Mouse (Mus musculus): ENCODE data around the gene Dnajb14.
"Not testable (repeated sequence)": the region's sequence is repeated elsewhere in the genome, so short reads cannot be mapped to it uniquely, and the experiment has no call there.

Gene Dnajb14

DNA sequence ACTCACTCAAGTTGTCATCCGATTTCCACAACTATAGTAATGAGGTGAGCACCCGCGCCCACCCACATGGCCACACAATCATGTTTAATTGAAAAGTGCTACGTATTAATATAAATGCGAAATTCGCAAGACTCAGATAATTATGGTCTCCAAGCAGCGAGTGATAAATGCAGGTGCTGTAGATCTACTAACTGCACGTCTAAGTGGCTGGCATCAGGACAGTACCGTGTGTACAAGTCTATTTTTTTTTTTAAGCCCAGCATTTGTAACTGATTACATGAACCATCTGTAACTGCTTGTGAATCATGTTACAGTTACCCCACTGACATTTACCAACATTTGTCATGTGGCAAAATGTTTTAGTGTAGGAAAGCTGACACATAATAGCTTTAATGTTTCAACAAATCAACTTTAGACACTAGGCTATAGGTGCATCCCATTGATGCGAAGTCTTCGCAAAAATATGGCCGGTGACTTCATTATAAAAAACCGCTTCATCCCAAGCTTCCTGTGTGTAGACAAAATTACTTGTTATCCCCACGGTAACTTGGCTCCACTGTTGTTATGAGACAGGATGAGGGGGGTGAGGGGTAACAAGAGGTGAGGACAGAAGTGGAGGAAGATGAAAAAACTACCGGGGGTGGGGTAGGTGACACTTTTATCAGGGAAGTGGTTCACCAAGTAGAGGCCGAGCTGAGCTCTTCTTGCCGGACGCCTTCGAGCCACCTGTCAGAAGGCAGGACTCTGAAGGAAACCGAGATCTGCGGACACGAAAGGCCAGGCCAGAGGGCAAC, 3.9 kb upstream of the Dnajb14 start:
- DNase-seq (ENCODE audit: low spot score in 2 of 2), result peak in 1 of 2 experiments; percentile 44

DNA sequence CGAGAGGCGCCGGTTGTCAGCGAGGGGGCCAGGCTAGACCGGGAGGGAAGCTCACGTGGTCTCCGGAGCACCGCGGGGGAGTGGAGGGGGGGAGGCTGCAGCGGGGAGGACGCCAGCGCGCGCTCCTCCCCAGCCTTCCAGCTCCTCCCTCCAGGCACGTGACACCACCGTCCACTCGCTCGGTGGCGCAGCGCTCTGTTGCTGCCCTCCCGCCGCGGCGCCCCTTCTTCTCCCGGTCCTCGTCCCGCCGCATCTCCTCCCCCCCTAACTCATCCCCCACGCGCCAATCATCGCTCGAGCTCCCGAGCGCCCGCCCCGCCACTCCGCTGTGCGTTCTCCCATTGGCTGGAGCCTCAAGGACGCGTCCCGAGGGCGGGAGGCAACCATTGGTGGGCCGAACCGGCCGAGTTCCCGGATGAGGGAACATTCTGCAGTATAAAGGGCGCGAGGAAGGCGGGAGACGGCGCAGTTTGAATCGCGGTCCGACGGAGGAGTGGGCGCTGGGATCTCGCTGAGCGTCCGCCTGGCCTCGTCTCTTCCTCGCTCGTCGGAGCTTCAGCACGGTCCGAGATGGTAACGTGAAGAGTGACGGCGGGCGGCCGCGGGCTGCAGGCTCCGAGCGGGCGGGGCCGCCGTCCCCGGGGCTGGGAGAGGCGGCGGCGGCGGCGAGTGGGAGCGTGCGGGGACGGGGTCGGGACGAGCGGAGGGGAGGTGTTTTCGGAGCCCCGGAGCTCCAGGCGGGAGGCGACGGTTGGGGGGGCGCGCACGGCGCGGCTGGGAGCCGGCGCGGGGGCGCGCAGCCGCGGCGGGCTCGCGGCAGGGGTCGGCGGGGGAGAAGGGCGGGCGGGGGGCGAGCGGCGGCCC, 3.1 kb upstream of the Dnajb14 start, which contains the start of gene H2afz:
Gene H2afz (plus strand): TSS at position 364 of the 864 bp plus-strand sequence.
- peak; percentile 98 for DNase-seq (ENCODE audit: low spot score in 2 of 2)

DNA sequence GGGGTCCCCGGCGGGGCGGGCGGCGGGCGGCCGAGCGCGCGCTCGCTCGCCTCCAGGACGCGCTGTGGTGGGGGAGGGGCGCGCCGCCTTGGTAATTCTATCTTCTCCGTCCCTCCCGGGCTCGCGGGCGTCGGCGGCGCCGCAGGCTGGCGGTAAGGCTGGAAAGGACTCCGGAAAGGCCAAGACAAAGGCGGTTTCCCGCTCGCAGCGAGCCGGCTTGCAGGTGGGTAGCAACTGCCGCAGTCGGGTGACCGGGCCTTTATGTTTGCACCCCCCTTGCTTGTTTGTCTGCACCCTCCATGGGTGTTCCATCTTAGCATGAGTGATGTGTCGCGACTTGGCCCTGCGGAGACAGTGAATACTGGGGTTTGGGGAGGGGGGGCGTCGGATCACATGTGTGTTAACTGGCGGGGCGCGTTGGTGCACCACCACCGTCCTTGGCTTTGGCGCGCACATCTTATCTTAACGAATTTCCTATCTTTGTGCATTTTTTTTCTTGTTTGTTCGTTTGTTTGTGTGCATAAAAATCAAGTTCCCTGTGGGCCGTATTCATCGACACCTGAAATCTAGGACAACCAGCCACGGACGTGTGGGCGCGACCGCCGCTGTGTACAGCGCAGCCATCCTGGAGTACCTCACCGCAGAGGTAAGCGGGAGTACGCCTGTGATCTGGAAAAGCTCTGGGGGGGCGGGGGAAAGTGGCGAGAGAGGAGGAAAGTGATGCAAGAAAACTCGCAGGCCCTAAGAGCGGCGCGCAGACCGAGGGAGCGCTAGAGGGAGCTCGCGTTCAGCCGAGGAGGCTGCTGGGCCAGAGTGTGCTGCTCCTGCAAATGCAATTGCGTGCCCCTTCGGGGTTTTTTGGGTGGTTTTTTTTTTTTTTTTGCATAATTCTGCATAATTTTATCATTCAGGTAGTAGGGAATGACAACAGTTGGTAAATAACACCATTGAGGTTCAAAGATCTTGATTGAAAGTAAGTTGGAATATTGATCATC, 2.2 kb upstream of the Dnajb14 start:
- peak; percentile 88 to 95 for DNase-seq (ENCODE audit: low spot score in 2 of 2)

DNA sequence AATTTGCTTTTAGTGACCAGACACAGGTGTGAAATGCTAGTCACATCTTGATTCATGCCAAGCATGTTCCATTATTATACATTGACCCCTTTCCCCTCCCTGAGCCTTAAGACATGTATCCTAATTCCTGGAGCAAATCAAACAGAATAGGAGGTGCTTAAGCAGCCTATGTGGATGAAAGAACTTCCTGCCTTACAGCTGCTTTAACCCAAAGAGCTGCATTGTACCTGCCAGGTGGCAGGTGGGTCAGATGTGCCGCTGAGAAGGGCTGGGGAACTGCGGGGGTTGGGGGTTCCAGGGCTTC, 390 bp upstream of the Dnajb14 start:
- no peak for DNase-seq (ENCODE audit: low spot score in 2 of 2)

DNA sequence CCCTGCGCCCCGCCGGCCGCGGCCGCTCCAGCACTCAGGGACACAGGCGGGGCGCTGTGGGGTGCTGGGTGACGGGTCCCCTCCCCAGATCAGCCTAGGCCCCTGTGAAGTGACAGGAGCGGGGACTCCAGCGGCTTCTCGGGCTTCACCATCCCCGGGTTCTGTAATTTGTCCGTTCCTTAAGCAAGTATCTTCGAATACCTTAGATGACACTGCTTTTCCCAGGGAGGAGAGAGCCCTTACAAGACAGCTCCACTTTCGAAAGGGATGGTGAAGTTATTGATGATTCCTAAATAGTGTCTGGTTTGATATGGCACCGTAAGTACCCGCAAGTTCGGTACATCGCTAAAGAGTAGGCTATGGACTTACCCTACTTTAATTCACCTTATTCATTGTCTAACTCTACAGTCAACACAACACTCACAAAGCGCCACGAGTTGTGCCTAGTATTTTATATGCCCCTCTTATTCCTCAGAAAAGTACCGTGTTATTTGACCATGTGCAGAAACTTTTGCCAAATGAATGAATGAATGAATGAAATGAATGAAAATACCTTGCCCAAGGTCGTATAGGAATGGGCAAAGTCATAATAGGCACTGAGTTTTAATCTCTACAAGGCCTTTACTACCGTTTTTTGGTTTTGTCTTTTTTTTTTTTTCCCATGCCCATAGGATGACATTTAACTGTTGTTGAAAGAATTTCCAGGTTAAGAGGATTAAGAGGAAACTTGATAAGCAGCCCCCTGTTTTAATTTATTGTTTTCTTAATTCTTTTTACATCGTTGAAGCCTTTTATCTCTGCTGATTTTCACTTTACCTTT, 829 bp downstream of the Dnajb14 start:
- no peak for DNase-seq (ENCODE audit: low spot score in 2 of 2)

DNA sequence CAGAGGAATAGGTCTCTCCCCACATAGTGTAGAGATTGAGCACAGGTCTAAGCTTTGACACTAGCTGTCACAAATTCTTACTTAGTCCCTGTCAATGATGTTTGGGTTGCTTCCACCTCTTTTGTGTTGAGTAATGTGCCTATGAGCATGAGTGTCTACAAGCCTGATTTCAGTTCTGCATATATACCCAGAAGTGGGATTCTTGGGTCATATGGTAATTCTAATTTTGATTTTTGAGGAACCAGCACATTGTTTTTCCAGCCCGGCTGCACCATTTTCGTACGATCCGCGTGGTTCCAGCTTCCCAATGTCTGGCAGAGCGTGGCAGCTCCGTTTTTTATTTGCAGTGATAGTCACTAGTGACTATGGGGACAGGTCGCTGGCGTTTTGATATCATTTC, 1.9 kb downstream of the Dnajb14 start:
- DNase-seq (ENCODE audit: low spot score in 2 of 2), result no peak

DNA sequence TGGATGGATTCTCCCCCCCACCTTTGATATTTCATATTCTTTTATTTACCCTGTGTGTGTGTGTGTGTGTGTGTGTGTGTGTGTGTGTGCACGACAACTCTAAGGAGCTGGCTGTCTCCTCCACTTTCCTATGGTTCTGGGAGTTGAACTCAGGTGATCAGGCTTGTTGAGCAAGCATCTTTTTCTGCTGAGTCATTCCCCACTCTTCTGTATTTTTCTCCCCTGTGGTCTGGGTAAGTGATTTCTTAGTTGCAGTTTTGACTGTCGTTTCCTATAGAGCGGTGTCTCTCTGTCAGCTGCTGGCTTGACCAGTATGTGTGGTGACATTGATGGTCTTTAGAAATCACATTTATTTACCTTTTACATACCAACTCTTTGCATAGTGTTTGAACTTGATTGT, 11.8 kb downstream of the Dnajb14 start:
- DNase-seq (ENCODE audit: low spot score in 2 of 2), result no peak

DNA sequence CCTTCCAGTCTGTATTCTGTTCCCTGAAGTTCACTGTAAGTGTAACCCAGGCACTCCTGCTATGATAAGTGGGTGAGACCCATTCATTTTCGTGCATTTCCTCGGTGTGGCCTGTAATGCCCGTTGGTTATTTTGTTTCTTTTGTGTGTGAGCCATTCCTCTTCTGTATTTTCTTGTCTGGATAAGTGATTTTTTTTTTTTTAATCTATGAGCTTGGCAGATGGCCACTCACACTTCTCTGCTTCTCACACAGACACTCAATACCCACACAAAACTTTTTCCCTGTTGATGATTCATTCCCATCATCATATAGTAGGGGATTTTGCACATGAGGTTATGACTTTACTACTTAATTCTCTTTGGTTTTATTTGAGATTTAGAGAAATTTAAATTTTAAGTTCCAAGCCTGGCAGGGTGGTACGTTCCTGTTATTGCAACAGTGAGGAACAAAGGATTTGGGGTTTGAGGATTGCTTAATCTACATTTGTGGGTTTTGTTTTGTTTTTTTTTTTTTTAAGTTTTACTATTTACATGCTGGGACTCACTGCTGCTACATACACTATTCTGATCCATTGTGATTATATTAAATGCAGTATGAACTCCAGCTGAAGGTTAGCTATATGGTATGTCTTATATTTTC, 12.8 kb downstream of the Dnajb14 start:
- DNase-seq (ENCODE audit: low spot score in 2 of 2), result no peak

DNA sequence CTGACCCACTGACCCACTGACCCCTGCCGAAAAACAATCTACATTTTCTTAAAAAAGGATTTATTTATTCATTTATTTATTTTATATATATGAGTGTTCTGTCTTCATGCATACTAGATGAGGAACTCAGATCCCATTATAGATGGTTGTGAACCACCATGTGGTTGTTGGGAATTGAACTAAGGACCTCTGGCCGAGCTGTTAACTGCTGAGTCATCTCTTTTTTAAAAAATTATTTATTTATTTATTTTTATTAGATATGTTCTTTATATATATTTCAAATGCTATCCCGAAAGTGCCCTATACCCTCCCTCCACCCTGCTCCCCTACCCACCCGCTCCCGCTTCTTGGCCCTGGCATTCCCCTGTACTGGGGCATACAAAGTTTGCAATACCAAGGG, 13.6 kb downstream of the Dnajb14 start:
- DNase-seq (ENCODE audit: low spot score in 2 of 2), result no peak

DNA sequence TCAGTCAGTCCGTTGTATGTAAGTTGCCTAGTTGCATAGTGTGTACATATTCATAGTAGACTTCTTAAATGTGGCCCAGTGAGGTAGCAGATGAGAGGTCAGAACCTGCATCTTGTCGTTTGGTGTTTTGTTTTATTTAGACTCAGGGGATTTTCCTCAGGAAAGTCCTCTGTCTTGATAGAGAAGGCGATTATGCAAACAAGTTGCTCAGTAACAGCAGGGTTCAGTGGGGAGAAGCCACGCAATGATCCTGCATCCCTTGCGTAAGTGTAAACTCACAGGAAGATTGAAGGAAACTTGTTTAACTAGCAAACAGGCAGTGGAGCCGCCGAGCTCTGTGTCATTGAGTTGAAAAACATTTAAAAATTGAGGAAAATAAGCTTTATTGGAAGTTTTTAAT, 20.5 kb downstream of the Dnajb14 start:
- no peak for DNase-seq (ENCODE audit: low spot score in 2 of 2)

DNA sequence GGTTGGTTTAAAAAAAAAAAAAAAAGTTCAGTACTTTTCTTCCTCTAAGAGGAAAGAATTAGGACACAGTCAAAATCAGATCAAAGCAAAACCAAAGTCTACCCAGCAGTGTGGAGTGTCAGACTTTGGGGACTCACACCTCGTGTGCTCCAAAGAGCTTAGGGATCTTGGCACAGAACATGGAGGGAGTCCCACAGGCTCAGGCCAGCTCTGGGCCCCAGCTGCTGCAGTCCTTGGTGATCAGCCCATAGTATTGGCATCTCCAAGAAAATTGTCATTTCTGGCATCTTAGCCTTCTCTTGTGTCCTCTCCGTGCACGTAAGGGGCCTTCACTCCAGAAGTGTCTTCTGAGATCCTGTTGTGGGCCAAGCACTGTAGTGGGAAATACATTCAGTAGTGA, 23.6 kb downstream of the Dnajb14 start:
- DNase-seq (ENCODE audit: low spot score in 2 of 2), result no peak

DNA sequence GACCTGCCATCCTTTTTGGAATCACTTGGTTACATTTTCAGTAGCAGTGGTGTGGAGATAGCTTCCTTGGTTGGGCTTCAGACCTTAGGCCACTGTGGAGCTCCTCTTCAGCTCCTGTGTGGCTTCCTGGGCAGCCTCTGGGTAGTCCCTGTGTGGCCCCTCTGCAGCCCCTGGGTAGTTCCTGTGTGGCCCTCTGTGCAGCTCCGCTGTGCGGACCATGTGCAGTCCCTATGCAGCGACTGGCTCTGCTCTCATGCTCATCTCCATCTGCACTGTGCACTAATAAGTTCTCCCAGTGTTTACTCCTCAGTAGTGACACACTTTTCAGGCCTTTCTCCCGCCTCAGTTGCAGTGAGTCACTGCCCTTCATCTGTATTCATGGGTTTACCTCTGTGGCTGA, 24.6 kb downstream of the Dnajb14 start:
- DNase-seq (ENCODE audit: low spot score in 2 of 2), result no peak

DNA sequence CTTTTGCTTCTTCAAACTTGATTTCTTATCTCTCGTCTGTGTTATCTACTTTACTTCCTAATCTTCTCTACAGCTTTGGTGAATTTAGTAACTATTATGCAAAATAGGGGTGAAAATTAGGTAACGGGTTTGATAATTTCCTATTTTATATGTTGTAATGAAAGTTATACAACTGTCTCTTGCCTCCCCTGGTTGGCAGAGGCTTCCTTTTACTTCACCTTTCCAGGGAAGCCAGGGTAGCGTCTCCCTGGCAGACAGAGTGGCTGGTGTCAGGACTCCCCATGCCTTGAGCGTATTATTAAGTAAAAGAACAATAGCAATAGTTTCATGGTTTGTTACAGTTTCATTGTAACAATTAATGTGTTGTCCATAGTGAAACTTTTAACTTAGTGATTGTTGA, 26.3 kb downstream of the Dnajb14 start:
- no peak for DNase-seq (ENCODE audit: low spot score in 2 of 2)

DNA sequence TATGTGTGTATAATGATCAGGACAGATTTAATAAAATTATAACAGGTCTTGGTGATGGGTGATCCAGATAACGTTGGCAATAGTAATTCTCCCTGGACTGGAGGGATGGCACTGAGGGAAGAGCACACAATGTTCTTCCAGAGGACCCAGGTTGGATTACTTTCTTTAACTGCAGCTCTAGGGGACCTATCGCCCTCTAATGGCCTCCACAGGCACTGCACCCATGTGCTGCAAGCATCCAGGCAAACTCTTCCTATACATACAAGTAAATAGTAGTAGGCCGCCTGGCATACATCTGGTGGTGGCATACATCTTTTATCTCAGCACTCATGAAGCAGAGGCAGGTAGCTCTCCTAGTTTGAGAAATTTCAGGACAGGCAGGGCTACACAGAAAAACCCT, 27.7 kb downstream of the Dnajb14 start:
- no peak for DNase-seq (ENCODE audit: low spot score in 2 of 2)

DNA sequence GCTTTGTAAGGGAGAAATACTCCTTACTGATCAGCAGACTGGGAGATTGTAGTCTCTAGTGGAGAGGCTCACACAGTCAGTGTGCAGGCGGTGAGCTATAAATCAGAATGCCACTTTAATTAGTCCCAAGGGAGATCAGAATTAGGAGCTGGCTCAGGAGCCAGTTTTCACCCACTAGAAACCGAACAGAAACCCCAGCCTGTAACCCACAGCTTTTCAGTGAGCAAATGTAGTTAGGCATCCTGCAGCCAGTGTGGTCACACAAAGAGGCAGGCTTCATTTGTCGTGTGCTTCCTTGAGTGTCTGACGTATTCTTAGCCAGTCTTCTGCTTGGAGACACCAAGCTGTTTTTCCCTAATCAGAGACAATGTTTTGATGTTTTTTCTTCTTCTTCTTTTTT, 28.9 kb downstream of the Dnajb14 start:
- no peak for DNase-seq (ENCODE audit: low spot score in 2 of 2)

DNA sequence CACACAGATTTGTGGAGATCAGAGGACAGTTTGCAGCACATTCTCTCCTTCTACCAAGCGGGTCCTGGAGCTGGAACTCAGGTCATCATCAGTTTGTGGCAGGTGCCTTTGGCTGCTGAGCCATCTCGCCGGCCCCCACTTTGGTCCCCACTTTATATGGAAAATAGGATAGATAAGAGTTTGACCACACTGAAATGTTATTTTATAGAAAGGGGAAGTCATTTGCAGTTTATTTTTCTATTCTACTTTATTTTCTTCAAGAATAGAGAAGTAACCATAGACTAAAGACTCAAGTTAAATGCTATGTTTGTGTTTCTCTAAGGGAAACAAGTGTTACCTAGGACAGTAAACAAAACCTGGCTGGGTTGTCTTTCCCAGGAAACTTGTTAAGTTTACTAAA, 29.4 kb downstream of the Dnajb14 start:
- DNase-seq (ENCODE audit: low spot score in 2 of 2), result no peak

DNA sequence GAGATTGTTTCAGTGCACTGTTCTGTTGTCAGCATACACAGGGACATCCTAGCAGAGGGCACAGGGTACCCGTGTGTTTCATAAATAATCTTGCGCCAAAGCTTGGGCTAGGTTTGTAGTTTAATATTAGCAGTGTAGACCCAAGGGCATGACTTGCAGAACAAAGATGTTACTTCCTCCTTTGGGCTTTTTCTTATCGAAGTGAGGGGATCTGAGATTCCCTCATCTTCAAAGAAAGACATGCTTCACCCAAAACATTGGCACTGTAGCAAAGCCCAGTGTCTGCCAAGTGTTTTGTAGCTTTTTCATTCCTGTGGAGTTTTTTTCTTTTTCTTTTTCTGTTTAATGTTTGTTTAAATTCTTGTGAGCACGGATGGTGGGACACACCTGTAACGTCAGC, 30.2 kb downstream of the Dnajb14 start:
- no peak for DNase-seq (ENCODE audit: low spot score in 2 of 2)

DNA sequence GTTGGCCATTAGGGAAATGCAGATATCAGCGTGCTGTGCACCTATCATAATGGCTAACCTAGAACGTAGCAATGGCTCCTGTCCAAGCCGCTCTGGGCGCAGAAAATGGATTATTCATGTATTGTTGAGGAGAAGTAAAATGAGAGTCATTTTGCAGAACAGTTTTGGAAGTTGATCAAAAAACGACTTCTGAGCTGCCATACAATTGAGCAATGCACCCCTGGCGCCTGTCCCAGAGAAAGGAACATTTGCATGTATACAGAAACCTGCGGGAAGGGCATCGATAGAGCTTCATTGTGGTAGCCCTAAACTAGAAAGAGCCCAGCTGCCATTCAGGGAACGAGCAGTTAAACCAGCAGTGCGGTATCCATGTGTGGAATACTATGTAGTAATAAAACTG, 32.7 kb downstream of the Dnajb14 start:
- no peak for DNase-seq (ENCODE audit: low spot score in 2 of 2)

DNA sequence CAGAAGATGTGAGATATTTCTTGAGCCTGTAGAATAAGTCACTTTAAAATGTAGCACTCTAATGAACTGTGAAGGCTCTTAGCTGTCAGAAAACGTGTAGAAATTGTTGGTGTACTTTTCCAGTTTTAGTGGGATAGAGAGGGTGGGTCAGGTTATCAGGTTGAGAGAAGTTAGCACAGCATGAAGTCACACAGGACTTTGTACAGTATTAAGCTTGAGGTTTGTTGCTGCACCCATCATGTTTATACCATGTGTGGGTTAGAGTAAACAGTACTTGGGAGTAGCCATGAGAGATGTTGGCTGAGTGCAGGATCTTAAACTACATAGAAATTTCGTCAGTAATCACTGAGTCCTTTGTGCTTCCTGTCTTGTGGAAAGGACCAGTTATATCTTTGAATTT, 45.6 kb downstream of the Dnajb14 start:
- no peak for DNase-seq (ENCODE audit: low spot score in 2 of 2)

DNA sequence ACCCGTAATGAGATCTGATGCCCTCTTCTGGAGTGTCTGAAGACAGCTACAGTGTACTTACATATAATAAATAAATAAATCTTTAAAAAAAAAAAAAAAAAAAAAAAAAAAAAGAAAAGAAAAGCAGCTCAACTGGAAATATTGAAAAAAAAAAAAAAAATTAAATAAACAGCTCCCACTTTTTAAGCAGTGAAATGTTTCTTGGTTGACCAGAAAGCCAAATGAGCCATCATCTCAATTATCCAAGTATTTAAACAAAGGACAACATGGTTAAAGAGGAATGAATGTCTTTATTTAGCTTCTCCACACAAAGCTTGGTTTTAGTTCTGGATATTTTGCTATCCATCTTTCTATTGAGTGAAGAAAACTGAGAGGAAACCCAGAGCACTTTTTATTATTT, 47.1 kb downstream of the Dnajb14 start:
- not testable (repeated sequence) for DNase-seq (ENCODE audit: low spot score in 2 of 2)
